Mouse (Mus musculus): ENCODE measurements around the gene Spata1. TPM values are rescaled to one million over a fixed set of nuclear protein-coding genes. Genes with fewer than 3 reads are reported as not detected.

The Spata1 gene
- polyA plus RNA-seq, 1 experiment from 2014 or later = 4.6 TPM

DNA sequence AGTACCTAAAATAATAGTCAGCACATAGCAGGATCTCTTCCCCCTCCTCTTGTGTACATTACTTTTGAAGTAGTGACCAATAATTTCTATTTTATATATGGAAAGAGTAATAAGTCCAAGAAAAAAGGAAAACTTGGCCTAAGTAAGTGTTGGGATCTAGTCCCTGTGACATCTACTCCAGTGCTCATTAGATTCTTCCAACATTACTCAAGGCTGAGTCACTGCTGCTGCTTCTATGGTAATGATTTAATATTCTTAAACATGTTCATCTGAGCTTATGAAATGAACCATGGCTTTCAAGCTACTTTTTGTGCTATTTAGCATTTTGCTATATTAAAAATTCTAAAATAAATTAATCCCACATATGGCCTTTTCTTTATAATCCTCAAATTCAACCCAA is 25.8 kb downstream of the Spata1 start:
- no peak overlapping the region for H3K27ac ChIP-seq (ENCODE audit: low read length)
- H3K27me3 ChIP-seq (ENCODE audit: control insufficient read depth, insufficient read depth, low read depth, low read length) = no peaks in the 10 kb centered on the region
- H3K4me2 ChIP-seq (ENCODE audit: low read length) = no peak overlapping the region
- no peaks in the 10 kb centered on the region for H3K4me1 ChIP-seq (ENCODE audit: control insufficient read depth, insufficient read depth, low read length)
- H3K36me3 ChIP-seq (ENCODE audit: control insufficient read depth, insufficient read depth, low read length) = no peaks in the 10 kb centered on the region
- H3K9me3 ChIP-seq (replicated peaks; ENCODE audit: control insufficient read depth, low read length, poor library complexity, severe bottlenecking) = no peaks in the 10 kb centered on the region
- no peak for ATAC-seq
- H3K4me3 ChIP-seq (ENCODE audit: low read depth, low read length) = no peak overlapping the region
- no peak overlapping the region for H3K9ac ChIP-seq (ENCODE audit: low read depth, low read length)

GRCm38 (mm10) chr3:146472657-146473056 is 26.9 kb downstream of the Spata1 start:
- no peaks in the 10 kb centered on the region for H3K9me3 ChIP-seq (replicated peaks; ENCODE audit: control insufficient read depth, low read length, poor library complexity, severe bottlenecking)
- 69% methylated on average over 4 of the region's 4 CpGs for WGBS

GRCm38 (mm10) chr3:146469226-146469625 is 30.3 kb downstream of the Spata1 start:
- Histone ChIP-seq H3K9ac (ENCODE audit: low read depth, low read length) (no peak overlapping the region), H3K4me1 (ENCODE audit: control insufficient read depth, insufficient read depth, low read length) (no peaks in the 10 kb centered on the region), H3K4me3 (ENCODE audit: low read depth, low read length) (no peak overlapping the region), H3K27ac (ENCODE audit: low read length) (no peak overlapping the region), H3K9me3 (replicated peaks; ENCODE audit: control insufficient read depth, low read length, poor library complexity, severe bottlenecking) (no peaks in the 10 kb centered on the region), H3K27me3 (ENCODE audit: control insufficient read depth, insufficient read depth, low read depth, low read length) (no peaks in the 10 kb centered on the region), H3K36me3 (ENCODE audit: control insufficient read depth, insufficient read depth, low read length) (no peaks in the 10 kb centered on the region), H3K4me2 (ENCODE audit: low read length) (no peak overlapping the region)
- 81% methylated on average over 2 of the region's 2 CpGs for whole genome bisulfite sequencing
- no peak for ATAC-seq

More at GRCm38 (mm10) chr3:146472657-146473056, 26.9 kb downstream of the Spata1 start:
- H3K27me3 ChIP-seq (ENCODE audit: control insufficient read depth, insufficient read depth, low read depth, low read length) = no peaks in the 10 kb centered on the region
- H3K4me1 ChIP-seq (ENCODE audit: control insufficient read depth, insufficient read depth, low read length) = no peaks in the 10 kb centered on the region
- H3K27ac ChIP-seq (ENCODE audit: low read length) = no peak overlapping the region
- no peak overlapping the region for H3K4me2 ChIP-seq (ENCODE audit: low read length)
- no peak for ATAC-seq
- H3K36me3 ChIP-seq (ENCODE audit: control insufficient read depth, insufficient read depth, low read length) = no peaks in the 10 kb centered on the region
- no peak overlapping the region for H3K9ac ChIP-seq (ENCODE audit: low read depth, low read length)
- H3K4me3 ChIP-seq (ENCODE audit: low read depth, low read length) = no peak overlapping the region

- no peak overlapping the region for H3K4me3 ChIP-seq (ENCODE audit: low read depth, low read length)
- H3K36me3 ChIP-seq (ENCODE audit: control insufficient read depth, insufficient read depth, low read length) = no peaks in the 10 kb centered on the region
- 68% methylated on average over 2 of the region's 2 CpGs for whole genome bisulfite sequencing
- H3K9ac ChIP-seq (ENCODE audit: low read depth, low read length) = no peak overlapping the region
- H3K4me1 ChIP-seq (ENCODE audit: control insufficient read depth, insufficient read depth, low read length) = no peaks in the 10 kb centered on the region
- no peak for ATAC-seq
- H3K27ac ChIP-seq (ENCODE audit: low read length) = no peak overlapping the region
- no peaks in the 10 kb centered on the region for H3K27me3 ChIP-seq (ENCODE audit: control insufficient read depth, insufficient read depth, low read depth, low read length)
- no peak overlapping the region for H3K4me2 ChIP-seq (ENCODE audit: low read length)
- no peaks in the 10 kb centered on the region for H3K9me3 ChIP-seq (replicated peaks; ENCODE audit: control insufficient read depth, low read length, poor library complexity, severe bottlenecking)
Measured at GRCm38 (mm10) chr3:146462939-146463338, 36.6 kb downstream of the Spata1 start.

- Histone ChIP-seq H3K27ac (ENCODE audit: low read length) (no peak overlapping the region), H3K4me2 (ENCODE audit: low read length) (no peak overlapping the region), H3K4me3 (ENCODE audit: low read depth, low read length) (no peak overlapping the region), H3K9ac (ENCODE audit: low read depth, low read length) (no peak overlapping the region), H3K36me3 (ENCODE audit: control insufficient read depth, insufficient read depth, low read length) (no peaks in the 10 kb centered on the region), H3K27me3 (ENCODE audit: control insufficient read depth, insufficient read depth, low read depth, low read length) (no peaks in the 10 kb centered on the region), H3K4me1 (ENCODE audit: control insufficient read depth, insufficient read depth, low read length) (peaks cover 6% of the 10 kb centered on the region; the same call in 1 of the 2 replicates), H3K9me3 (replicated peaks; ENCODE audit: control insufficient read depth, low read length, poor library complexity, severe bottlenecking) (no peaks in the 10 kb centered on the region)
- no peak for ATAC-seq
- 60% methylated on average over 5 of the region's 5 CpGs for WGBS
Measured at GRCm38 (mm10) chr3:146451375-146451774, 48.2 kb downstream of the Spata1 start.

DNA sequence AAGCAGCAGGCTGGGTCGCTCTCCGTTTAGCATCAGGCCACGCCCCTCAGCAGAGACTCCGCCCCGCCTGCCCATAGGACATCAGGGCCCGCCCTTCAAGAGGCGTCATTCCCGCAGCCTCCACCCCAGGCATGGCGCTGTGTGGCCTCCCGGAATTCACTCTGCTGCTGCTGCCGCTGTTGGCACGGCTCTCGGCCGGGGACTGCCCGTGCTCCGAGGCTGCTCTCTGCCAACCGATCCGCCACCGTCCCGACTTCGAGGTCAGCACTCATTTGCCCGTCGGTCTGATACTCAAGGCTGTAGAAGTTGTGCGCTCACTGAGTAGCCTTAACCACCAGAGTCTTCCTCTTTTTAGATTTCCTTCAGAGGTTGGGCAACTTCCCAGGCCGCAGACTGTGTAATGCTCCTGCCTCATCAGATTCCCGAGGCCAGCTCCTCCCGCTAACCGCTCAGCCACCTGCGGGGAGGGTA is 49.1 kb downstream of the Spata1 start:
- H3K9me3 ChIP-seq (replicated peaks; ENCODE audit: control insufficient read depth, low read length, poor library complexity, severe bottlenecking) = no peaks in the 10 kb centered on the region
- peak overlapping the region; percentile 69 for H3K27ac ChIP-seq (ENCODE audit: low read length)
- H3K4me2 ChIP-seq (ENCODE audit: low read length) = peak overlapping the region; percentile 67
- under 1% methylated on average over 29 of the region's 29 CpGs for WGBS
- H3K4me3 ChIP-seq (ENCODE audit: low read depth, low read length) = peak overlapping the region; percentile 49
- H3K9ac ChIP-seq (ENCODE audit: low read depth, low read length) = peak overlapping the region; percentile 69
- H3K4me1 ChIP-seq (ENCODE audit: control insufficient read depth, insufficient read depth, low read length) = peaks cover 6% of the 10 kb centered on the region; the same call in 1 of the 2 replicates
- H3K36me3 ChIP-seq (ENCODE audit: control insufficient read depth, insufficient read depth, low read length) = no peaks in the 10 kb centered on the region
- peak; percentile 99 for ATAC-seq
- no peaks in the 10 kb centered on the region for H3K27me3 ChIP-seq (ENCODE audit: control insufficient read depth, insufficient read depth, low read depth, low read length)

DNA sequence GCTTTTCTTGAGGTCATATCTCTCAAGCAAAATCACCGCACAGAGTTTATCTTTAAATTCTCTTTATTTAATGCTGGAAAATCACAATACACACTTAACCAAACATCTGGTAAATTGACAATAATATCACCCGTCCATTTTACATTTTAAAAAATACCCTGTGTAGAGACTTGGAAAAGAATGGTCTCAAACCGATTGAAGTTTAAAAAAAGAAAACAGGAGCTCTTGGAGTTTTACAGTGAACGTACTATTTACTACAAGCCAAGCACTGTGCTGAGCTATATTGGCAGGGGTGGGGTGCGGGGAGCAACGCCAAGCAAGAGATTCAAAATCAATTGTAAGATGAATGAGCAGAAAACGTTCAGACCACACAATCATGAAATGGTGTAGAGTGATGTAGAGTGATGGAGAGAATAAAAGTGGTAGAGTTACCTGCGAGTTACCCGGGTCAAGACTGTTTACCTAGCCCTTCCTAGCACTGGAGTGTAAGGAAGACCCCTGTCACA is 49.8 kb downstream of the Spata1 start, which contains the start of gene Ctbs:
Gene Ctbs, plus strand, starts transcription at position 51 of the 506 bp plus-strand sequence.
- Histone ChIP-seq H3K36me3 (ENCODE audit: control insufficient read depth, insufficient read depth, low read length) (no peaks in the 10 kb centered on the region), H3K27me3 (ENCODE audit: control insufficient read depth, insufficient read depth, low read depth, low read length) (no peaks in the 10 kb centered on the region), H3K9me3 (replicated peaks; ENCODE audit: control insufficient read depth, low read length, poor library complexity, severe bottlenecking) (no peaks in the 10 kb centered on the region), H3K4me2 (ENCODE audit: low read length) (peak within 1 kb of the TSS; percentile 67), H3K4me1 (ENCODE audit: control insufficient read depth, insufficient read depth, low read length) (peaks cover 6% of the 10 kb centered on the region; the same call in 1 of the 2 replicates), H3K9ac (ENCODE audit: low read depth, low read length) (peak within 1 kb of the TSS; percentile 69), H3K27ac (ENCODE audit: low read length) (peak within 1 kb of the TSS; percentile 69), H3K4me3 (ENCODE audit: low read depth, low read length) (peak within 1 kb of the TSS; percentile 49)
- ATAC-seq = no peak; the same call in 1 of the 2 replicates
- WGBS = 55% methylated on average over 9 of the region's 9 CpGs

DNA sequence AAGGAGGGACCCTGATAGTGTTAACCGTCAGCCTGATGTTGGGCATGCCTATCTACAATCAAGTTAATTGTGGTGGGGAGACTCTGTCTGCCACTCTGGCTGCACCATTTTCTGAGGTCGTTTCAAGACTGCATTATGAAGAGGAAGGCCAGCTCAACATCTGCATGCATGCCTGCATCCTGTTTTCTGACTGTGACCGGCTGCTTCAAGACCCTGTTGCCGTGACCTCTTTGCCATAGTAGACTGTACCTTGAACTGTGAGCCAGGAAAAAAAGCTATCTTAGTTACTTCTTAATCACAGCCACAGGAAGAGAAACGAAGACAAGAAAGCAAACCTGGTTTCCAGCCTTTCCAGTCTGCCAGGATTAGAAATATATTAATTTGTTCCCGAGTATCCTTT is 50.6 kb downstream of the Spata1 start:
- peaks cover 6% of the 10 kb centered on the region; the same call in 1 of the 2 replicates for H3K4me1 ChIP-seq (ENCODE audit: control insufficient read depth, insufficient read depth, low read length)
- no peak overlapping the region for H3K9ac ChIP-seq (ENCODE audit: low read depth, low read length)
- H3K27ac ChIP-seq (ENCODE audit: low read length) = no peak overlapping the region
- H3K4me2 ChIP-seq (ENCODE audit: low read length) = no peak overlapping the region
- H3K4me3 ChIP-seq (ENCODE audit: low read depth, low read length) = no peak overlapping the region
- no peaks in the 10 kb centered on the region for H3K27me3 ChIP-seq (ENCODE audit: control insufficient read depth, insufficient read depth, low read depth, low read length)
- no peaks in the 10 kb centered on the region for H3K9me3 ChIP-seq (replicated peaks; ENCODE audit: control insufficient read depth, low read length, poor library complexity, severe bottlenecking)
- 71% methylated on average over 6 of the region's 6 CpGs for WGBS
- ATAC-seq = no peak
- no peaks in the 10 kb centered on the region for H3K36me3 ChIP-seq (ENCODE audit: control insufficient read depth, insufficient read depth, low read length)

DNA sequence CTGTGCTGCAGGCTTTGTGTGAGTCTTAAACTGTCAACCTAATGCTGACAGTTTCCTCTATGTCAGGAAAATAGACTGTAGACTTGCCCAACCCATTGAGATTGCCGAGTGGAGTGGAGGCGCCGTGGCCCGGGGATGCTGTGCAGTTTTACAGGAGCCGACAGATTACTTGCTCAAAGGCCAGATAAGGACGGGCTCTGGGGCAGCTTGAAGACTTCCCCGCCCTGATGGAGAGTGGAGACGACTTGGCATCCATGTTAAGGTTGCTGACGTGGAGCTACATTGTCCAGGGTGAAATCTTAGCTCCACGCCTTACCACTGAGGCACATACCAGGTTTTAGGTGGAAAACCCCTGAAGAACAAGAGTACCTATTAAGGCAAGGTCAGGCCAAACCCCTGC is 51.2 kb downstream of the Spata1 start:
- Histone ChIP-seq H3K4me2 (ENCODE audit: low read length) (no peak overlapping the region), H3K9ac (ENCODE audit: low read depth, low read length) (no peak overlapping the region), H3K9me3 (replicated peaks; ENCODE audit: control insufficient read depth, low read length, poor library complexity, severe bottlenecking) (no peaks in the 10 kb centered on the region), H3K27me3 (ENCODE audit: control insufficient read depth, insufficient read depth, low read depth, low read length) (no peaks in the 10 kb centered on the region), H3K27ac (ENCODE audit: low read length) (no peak overlapping the region), H3K4me3 (ENCODE audit: low read depth, low read length) (no peak overlapping the region), H3K4me1 (ENCODE audit: control insufficient read depth, insufficient read depth, low read length) (peaks cover 6% of the 10 kb centered on the region; the same call in 1 of the 2 replicates), H3K36me3 (ENCODE audit: control insufficient read depth, insufficient read depth, low read length) (no peaks in the 10 kb centered on the region)
- ATAC-seq = no peak
- 91% methylated on average over 10 of the region's 10 CpGs for WGBS
